Mouse (Mus musculus) midbrain, embryonic 15.5 days (tissue): ENCODE measurements at regions not wholly inside any gene's neighbourhood (a gene's known extent, or its start where the extent isn't known, plus 50 kb on each side); places are given as distances from the start of the nearest gene placed in this dataset.

Experiments
- ATAC-seq: fragments of 200-750 bp; cut with Nextera tagmentation; replicated peaks from 2 replicates; pipeline ENCODE4 v1.8.0; 2017; ENCODE audit warnings: moderate TSS enrichment
- H3K27ac ChIP-seq: fragments of 300-500 bp; sonication (generic); 2 replicates; pipeline ENCODE4 v1.5.1; 2015; ENCODE audit warnings: mild to moderate bottlenecking, inconsistent platforms
- H3K27me3 ChIP-seq: fragments of 300-500 bp; sonication (generic); replicated peaks from 2 replicates; pipeline ENCODE4 v1.6.1; 2015; ENCODE audit warnings: inconsistent platforms
- H3K36me3 ChIP-seq: fragments of 300-500 bp; sonication (generic); replicated peaks from 2 replicates; pipeline ENCODE4 v1.6.1; 2015; ENCODE audit warnings: inconsistent platforms
- H3K4me1 ChIP-seq: fragments of 300-500 bp; sonication (generic); 2 replicates; pipeline ENCODE4 v1.6.1; 2015; ENCODE audit warnings: inconsistent platforms
- H3K4me2 ChIP-seq: fragments of 300-500 bp; sonication (generic); 2 replicates; pipeline ENCODE4 v1.6.1; 2015; ENCODE audit warnings: inconsistent platforms, mild to moderate bottlenecking, moderate library complexity
- H3K4me3 ChIP-seq: fragments of 300-500 bp; sonication (generic); 2 replicates; pipeline ENCODE4 v1.5.1; 2015; ENCODE audit warnings: mild to moderate bottlenecking, inconsistent platforms
- H3K9ac ChIP-seq: fragments of 300-500 bp; sonication (generic); 2 replicates; pipeline ENCODE4 v1.6.1; 2015; ENCODE audit warnings: mild to moderate bottlenecking, inconsistent platforms
- H3K9me3 ChIP-seq: fragments of 300-500 bp; sonication (generic); 2 replicates; pipeline ENCODE4 v1.6.1; 2016; ENCODE audit warnings: inconsistent platforms
- WGBS: fragments of 180-500 bp; shearing (Covaris S2); methylation state at CpG from one replicate; pipeline ENCODE4 v1.1.7; 2015; ENCODE audit warnings: mixed read lengths; 5-methylcytosine and 5-hydroxymethylcytosine counted together

DNA sequence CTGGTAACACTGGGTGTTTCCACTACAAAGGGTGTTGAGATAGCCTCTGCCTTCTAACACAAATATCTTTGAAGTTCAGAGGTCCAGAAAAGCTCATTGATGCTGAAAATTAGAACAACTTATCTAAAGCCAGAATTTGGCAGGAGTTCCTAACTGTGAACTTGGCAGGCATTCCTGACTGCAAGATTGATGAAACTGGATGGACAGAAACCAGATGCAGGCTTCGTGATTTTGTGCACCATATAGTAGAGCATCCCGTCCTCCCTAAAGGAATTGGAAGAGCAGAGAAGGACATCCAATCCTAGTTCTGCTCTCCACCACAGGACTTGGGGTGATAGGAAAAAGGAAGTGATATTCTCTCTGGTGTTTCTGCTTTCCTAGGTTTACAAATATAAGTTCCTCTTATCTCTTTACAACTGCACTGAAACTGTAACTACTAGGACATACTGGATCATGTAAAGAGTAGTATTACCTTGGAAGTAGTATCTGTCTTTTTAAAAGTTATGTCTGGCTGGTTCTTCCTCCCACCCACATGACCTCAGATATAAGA, 90.9 kb upstream of the Thrb start:
- no peak overlapping the region for H3K4me2 ChIP-seq
- no peaks in the 10 kb centered on the region for H3K4me1 ChIP-seq
- H3K27ac ChIP-seq, result no peak overlapping the region
- H3K9ac ChIP-seq, result no peak overlapping the region
- no peak overlapping the region for H3K4me3 ChIP-seq
- H3K9me3 ChIP-seq, result no peaks in the 10 kb centered on the region
- 77% methylated on average over 2 of the region's 2 CpGs for WGBS
- H3K36me3 ChIP-seq, result no peaks in the 10 kb centered on the region
- no peaks in the 10 kb centered on the region for H3K27me3 ChIP-seq
- no peak for ATAC-seq

DNA sequence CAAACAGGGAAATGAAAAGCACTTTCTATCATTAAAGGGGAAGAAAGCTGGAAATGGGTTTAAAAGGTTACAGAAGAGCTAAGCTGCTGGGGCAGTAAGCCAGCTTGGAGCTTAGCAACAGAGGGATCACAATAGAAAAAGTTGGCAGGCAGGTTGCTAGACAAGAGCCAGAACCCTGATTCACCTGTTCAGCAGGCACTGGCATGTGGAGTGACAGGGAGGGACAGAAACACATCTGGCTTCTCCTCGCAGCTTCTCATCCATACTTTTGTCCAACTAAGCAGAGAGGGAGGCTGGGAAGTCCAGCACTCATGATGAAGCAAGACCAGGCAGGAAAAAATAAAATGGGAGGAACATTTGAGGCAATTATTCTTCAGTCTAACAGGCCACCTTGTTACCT, 81.3 kb upstream of the Thrb start:
- Histone ChIP-seq H3K4me3 (no peak overlapping the region), H3K9me3 (no peaks in the 10 kb centered on the region), H3K4me2 (no peak overlapping the region), H3K4me1 (no peaks in the 10 kb centered on the region), H3K9ac (no peak overlapping the region), H3K27ac (no peak overlapping the region), H3K27me3 (no peaks in the 10 kb centered on the region), H3K36me3 (no peaks in the 10 kb centered on the region)
- WGBS, result 50% methylated on average over 1 of the region's 1 CpGs
- no peak for ATAC-seq

DNA sequence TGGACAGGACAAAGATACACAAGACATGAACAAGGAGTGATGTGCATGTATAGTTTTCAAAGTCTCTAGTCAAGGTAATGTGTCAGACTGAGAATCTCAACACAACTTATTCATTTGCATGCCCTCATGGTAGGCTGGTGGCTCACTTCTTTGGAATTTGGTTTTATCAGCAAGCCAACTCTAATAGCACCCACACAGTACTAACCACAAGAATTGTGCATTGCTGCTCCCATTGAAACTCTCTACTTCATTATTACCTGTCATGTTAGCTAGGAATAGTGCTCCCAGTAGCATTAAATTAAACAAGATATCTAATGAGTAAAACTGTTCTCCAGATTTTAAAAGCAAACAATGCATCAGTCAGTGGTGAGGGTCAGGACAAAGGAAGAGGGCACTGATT, 70.5 kb upstream of the Thrb start:
- Histone ChIP-seq H3K36me3 (no peaks in the 10 kb centered on the region), H3K27ac (no peak overlapping the region), H3K4me3 (no peak overlapping the region), H3K27me3 (no peaks in the 10 kb centered on the region), H3K9me3 (no peaks in the 10 kb centered on the region), H3K4me2 (no peak overlapping the region), H3K9ac (no peak overlapping the region), H3K4me1 (no peaks in the 10 kb centered on the region)
- ATAC-seq, result no peak

DNA sequence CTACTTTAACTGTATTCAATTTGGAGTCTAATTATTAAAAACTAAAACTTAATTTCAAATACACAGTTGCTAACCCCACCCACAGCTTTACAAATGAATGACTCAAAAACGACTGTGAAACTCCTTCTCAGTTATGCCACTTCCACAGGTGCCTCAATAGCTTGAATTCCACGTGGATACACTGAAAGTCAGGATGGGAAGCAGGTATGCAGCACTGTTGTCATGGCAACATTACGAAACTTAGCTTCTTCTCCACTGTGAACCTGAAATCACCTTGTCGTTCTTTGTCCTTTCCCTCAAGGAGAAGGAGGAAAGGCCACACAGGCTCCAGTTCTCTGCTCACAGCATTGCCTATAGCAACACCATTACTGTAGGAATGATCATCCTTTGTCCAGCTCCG, 60.5 kb upstream of the Thrb start:
- Histone ChIP-seq H3K4me3 (no peak overlapping the region), H3K9me3 (no peaks in the 10 kb centered on the region), H3K4me1 (no peaks in the 10 kb centered on the region), H3K36me3 (no peaks in the 10 kb centered on the region), H3K27me3 (no peaks in the 10 kb centered on the region), H3K4me2 (no peak overlapping the region), H3K9ac (no peak overlapping the region), H3K27ac (no peak overlapping the region)
- ATAC-seq, result peak; percentile 70; the same call in 1 of the 2 replicates
- 70% methylated on average over 5 of the region's 5 CpGs for WGBS

DNA sequence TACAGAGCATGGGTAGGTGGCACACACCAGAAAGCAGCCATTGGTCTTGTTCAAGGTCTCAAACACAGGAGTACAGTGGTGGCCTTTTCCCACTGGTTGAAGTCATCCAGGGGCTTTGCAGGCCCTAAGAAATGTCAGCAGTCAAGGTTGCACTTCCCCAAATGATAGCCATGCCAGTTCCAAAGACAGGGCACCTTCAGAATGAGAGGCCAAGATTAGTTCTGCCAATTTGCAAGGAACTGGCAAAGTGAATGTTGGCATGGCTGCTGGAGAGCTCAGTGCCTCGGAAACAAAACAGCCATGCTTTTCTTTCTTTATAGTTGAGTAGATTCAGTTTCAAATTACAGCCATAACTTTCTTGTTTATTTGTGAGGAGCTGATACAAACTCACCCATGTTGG, 57.7 kb upstream of the Thrb start:
- H3K27me3 ChIP-seq, result no peaks in the 10 kb centered on the region
- no peak overlapping the region for H3K4me2 ChIP-seq
- WGBS, result 68% methylated on average over 1 of the region's 1 CpGs
- peaks cover 4% of the 10 kb centered on the region; the same call in 1 of the 2 replicates for H3K4me1 ChIP-seq
- H3K9ac ChIP-seq, result no peak overlapping the region
- H3K9me3 ChIP-seq, result no peaks in the 10 kb centered on the region
- H3K27ac ChIP-seq, result no peak overlapping the region
- no peak overlapping the region for H3K4me3 ChIP-seq
- ATAC-seq, result no peak
- no peaks in the 10 kb centered on the region for H3K36me3 ChIP-seq

DNA sequence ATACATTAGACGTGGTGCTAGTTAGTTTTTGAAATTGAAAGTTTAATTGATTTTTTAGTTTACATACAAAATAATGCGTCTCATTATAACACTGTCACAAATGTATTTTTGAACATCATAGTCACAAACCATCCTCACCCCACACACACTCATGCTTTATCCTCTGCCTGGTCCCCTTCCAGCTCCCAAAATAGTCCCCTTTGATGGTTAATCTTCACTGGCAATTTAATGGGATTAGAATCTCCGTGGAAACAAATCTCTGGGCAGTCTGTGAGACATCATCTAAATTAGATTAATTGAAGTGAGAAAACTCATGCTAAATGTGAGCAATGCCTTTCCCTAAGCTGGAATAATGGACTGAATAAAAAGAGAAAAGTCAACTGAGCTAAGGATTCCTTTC, 54.0 kb upstream of the Thrb start:
- no peaks in the 10 kb centered on the region for H3K27me3 ChIP-seq
- peak; percentile 80 for ATAC-seq
- H3K4me3 ChIP-seq, result no peak overlapping the region
- H3K4me2 ChIP-seq, result no peak overlapping the region
- H3K9me3 ChIP-seq, result no peaks in the 10 kb centered on the region
- H3K36me3 ChIP-seq, result no peaks in the 10 kb centered on the region
- no peak overlapping the region for H3K27ac ChIP-seq
- H3K9ac ChIP-seq, result no peak overlapping the region
- H3K4me1 ChIP-seq, result peaks cover 4% of the 10 kb centered on the region; the same call in 1 of the 2 replicates
- WGBS, result 23% methylated on average over 3 of the region's 3 CpGs

DNA sequence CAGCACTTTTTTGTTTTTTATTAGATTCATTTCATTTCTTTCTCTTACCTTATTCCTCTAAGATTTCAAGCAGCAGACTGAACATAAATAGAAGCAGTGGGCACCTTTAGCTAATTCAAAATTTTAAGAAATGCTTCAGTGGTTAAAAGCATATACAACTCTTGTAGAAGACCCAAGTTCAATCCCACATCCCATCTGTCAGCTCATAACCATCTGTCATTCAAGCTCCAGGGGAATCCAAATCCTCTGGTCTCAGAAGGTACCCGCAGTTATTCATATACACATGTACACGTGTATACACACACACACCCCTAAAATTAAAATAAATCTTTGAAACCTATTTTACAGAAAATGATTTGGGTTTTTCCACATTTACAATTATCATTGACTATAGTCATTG, 52.9 kb upstream of the Thrb start:
- H3K4me2 ChIP-seq, result no peak overlapping the region
- WGBS, result 54% methylated on average over 2 of the region's 2 CpGs
- peaks cover 4% of the 10 kb centered on the region; the same call in 1 of the 2 replicates for H3K4me1 ChIP-seq
- H3K9ac ChIP-seq, result no peak overlapping the region
- no peaks in the 10 kb centered on the region for H3K27me3 ChIP-seq
- H3K4me3 ChIP-seq, result no peak overlapping the region
- no peaks in the 10 kb centered on the region for H3K36me3 ChIP-seq
- no peak overlapping the region for H3K27ac ChIP-seq
- no peak for ATAC-seq
- H3K9me3 ChIP-seq, result no peaks in the 10 kb centered on the region
